Mouse (Mus musculus): ENCODE data around the gene Edn2. TPM values are rescaled to one million over a fixed set of nuclear protein-coding genes. Genes with fewer than 3 reads are reported as not detected.

The Edn2 gene
- polyA plus RNA-seq (2015; fragmentation: Nextera tagmentation; extraction: Ambion mirVana) = 0.15 and 0.22 TPM in 2 replicates

DNA sequence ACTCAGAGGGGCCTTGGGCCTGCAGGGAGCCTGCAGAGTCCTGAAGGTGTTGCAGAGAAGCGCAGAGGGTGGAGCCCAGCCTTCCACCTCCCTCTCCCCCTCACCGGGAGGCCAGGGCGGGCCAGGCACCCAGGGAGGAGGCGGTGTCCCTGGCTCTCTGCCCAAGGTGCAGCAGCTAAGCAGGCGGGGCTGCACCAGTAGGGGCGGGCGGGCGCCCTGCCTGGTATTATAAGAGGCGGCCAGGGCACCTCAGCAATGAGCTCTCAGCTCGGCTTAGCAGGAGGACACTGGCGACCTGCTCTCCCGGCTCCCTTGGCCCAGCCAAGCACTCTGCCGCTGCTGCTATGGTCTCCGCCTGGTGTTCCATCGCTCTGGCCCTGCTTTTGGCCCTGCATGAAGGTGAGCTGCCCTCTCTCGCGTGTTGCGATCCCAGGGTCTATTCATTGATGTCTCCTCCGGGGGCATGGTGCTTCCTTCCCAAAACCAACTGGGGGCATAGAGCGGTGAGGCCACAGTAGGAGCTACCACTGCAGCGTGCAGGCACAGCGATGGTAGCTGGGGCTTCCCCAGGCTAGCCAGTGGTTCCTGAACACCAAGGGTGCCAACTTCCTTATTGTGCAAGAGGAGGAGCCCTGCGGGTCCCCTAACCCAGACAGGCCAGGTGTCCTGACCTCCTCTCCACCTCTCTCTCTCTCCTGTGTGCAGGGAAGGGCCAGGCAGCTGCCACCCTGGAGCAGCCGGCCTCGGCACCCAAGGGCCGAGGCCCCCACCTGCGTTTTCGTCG, at the start of gene Edn2:
Edn2 (plus strand) TSS at position 41 of the 784 bp plus-strand sequence.
- H3K4me3 ChIP-seq = no peak within 1 kb of the TSS
- ATAC-seq (replicated peaks) = no peak
- no peaks in the 10 kb centered on the region for H3K27me3 ChIP-seq (replicated peaks)
- no peak within 1 kb of the TSS for H3K27ac ChIP-seq
- no peaks in the 10 kb centered on the region for H3K9me3 ChIP-seq
- no peaks in the 10 kb centered on the region for H3K36me3 ChIP-seq (replicated peaks)
- peaks cover 5% of the 10 kb centered on the region; the same call in 1 of the 2 replicates for H3K4me1 ChIP-seq
- H3K4me2 ChIP-seq = no peak within 1 kb of the TSS
- WGBS = 44% methylated on average over 29 of the region's 29 CpGs
- no peak within 1 kb of the TSS for H3K9ac ChIP-seq

DNA sequence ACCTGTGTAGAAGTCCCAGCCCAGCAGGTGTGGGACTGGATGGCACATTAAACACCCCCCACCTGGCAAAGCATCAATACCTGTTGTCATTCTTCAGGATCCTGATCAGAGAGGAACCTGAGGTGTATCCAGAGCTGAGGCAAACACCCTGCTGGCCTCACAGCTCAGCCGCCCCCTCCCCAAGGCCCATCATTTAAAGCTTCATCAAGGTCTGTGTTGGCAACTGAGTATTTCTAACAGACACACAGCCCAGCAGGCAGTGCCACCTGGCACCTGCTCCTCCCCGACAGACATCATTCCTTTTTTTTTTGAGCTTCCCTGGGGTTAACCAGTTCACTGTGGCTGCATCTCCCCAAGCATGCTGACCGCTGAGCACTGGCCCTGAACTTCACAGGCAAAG, 45.5 kb upstream of the Edn2 start:
- no peak for ATAC-seq (replicated peaks)
- 90% methylated on average over 3 of the region's 3 CpGs for WGBS
- no peak overlapping the region for H3K4me3 ChIP-seq

DNA sequence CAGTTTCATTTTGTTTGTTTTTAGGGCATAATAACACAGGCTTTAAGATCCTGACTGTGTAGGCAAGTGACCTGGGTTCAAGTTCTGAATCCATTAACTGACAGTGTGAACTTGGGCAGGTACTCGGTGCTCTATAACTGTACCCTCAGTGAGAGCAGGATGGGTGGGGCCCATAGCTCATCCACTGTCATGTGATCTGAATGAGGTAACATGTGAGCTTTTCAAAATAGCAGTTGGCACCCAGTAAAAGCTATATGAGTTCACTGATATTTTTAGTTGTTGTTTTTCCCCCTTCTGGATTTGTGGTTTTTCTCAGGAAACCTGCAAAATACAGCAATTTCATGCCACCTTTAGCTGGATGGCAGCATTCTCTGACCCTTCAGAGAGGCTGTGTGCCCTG, 44.7 kb upstream of the Edn2 start:
- Histone ChIP-seq H3K27ac (no peak overlapping the region), H3K4me3 (no peak overlapping the region), H3K9me3 (no peaks in the 10 kb centered on the region), H3K36me3 (replicated peaks) (no peaks in the 10 kb centered on the region), H3K9ac (no peak overlapping the region), H3K27me3 (replicated peaks) (no peaks in the 10 kb centered on the region), H3K4me1 (no peaks in the 10 kb centered on the region), H3K4me2 (no peak overlapping the region)
- 91% methylated on average over 1 of the region's 1 CpGs for WGBS
- no peak for ATAC-seq (replicated peaks)

More for the DNA sequence above, 45.5 kb upstream of the Edn2 start:
- H3K9ac ChIP-seq = no peak overlapping the region
- no peaks in the 10 kb centered on the region for H3K4me1 ChIP-seq
- no peak overlapping the region for H3K4me2 ChIP-seq
- no peak overlapping the region for H3K27ac ChIP-seq
- H3K27me3 ChIP-seq (replicated peaks) = no peaks in the 10 kb centered on the region
- no peaks in the 10 kb centered on the region for H3K36me3 ChIP-seq (replicated peaks)
- H3K9me3 ChIP-seq = no peaks in the 10 kb centered on the region

DNA sequence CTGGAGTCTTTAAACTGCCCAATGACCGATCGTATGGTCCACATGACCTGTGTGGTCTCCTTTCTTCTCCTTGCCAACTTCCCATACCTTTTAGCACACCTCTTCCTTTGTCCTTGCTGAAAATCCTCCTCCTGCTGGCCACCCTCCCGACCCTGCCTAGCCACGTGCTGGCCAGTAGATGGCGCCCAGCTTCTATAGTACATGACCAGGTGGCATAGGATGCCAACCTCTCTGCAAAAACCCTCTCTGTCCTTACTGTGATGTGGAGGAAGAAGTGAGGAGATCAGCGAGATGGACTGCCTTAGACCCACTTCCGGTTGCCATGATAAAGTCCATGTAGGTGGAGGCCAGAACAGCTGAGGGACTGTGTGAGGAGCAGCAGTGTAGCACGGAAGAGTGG, 40.7 kb upstream of the Edn2 start:
- no peak overlapping the region for H3K9ac ChIP-seq
- H3K27me3 ChIP-seq (replicated peaks) = no peaks in the 10 kb centered on the region
- H3K4me3 ChIP-seq = no peak overlapping the region
- no peak for ATAC-seq (replicated peaks)
- H3K4me1 ChIP-seq = no peaks in the 10 kb centered on the region
- H3K4me2 ChIP-seq = no peak overlapping the region
- WGBS = 35% methylated on average over 8 of the region's 8 CpGs
- H3K36me3 ChIP-seq (replicated peaks) = no peaks in the 10 kb centered on the region
- H3K27ac ChIP-seq = no peak overlapping the region
- H3K9me3 ChIP-seq = no peaks in the 10 kb centered on the region

DNA sequence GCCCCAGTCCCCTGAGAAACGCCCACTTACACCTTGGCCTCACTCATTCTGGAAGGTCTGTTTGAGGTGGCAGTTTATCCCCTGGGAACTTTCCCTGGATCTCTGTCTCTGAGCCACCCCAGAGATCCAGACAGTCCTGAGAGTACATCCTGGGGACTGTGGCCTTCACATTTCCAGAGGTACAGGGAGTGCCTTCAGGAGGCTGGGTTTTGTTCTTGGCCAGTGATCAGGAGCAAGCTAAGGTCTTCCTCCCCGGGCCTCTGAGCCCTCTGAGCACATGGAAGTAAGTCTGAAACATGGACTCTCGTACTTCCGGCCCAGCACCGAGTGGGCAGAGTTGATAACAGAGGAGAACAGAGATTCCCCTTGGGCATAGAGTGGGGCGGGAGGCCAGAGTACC, 36.4 kb upstream of the Edn2 start:
- no peak for ATAC-seq (replicated peaks)
- Histone ChIP-seq H3K27ac (no peak overlapping the region), H3K27me3 (replicated peaks) (no peaks in the 10 kb centered on the region), H3K9ac (no peak overlapping the region), H3K9me3 (no peaks in the 10 kb centered on the region), H3K4me2 (no peak overlapping the region), H3K4me3 (no peak overlapping the region), H3K36me3 (replicated peaks) (no peaks in the 10 kb centered on the region), H3K4me1 (no peaks in the 10 kb centered on the region)
- 78% methylated on average over 6 of the region's 6 CpGs for WGBS

DNA sequence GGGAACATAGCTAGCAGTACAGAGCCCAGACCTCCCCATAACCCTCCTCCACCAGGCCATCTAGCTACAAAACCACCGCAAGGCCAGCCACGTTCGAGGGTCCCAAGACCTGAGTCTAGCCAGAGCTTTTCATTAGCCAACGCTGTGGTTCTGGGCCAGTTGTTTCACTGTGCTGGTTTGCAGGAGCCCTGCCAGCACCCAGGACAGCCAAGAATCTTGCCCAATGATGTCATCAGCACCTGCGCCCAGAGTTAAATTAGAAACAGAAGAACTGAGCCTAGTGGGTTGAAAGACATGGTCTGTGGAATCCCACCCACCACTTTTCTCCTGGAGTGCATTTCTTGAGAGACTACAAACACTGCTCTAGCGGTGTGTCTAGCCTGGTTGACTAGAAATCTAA, 35.0 kb upstream of the Edn2 start:
- H3K4me1 ChIP-seq = no peaks in the 10 kb centered on the region
- 84% methylated on average over 6 of the region's 6 CpGs for WGBS
- no peak overlapping the region for H3K27ac ChIP-seq
- no peak overlapping the region for H3K9ac ChIP-seq
- H3K4me3 ChIP-seq = no peak overlapping the region
- no peak for ATAC-seq (replicated peaks)
- H3K36me3 ChIP-seq (replicated peaks) = no peaks in the 10 kb centered on the region
- H3K9me3 ChIP-seq = no peaks in the 10 kb centered on the region
- H3K27me3 ChIP-seq (replicated peaks) = no peaks in the 10 kb centered on the region
- no peak overlapping the region for H3K4me2 ChIP-seq

DNA sequence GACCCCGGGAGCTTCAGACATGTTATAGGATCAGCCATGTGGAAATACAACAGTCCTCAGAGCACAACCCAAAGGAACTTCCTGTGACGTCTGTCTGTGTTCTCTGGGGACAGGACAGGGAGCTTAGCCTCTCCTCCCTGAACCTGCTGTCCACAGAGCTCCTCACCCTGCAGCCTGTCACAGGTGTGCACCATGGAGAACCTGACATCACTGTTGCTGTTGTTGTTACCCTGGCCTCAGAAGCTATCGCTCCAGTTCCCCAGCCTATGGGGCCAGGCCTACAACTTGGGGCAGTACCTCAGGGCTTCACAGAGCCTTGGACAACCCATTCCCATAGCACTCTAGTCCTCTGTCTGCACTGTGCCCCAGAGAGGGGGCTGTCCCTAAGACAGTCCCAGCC, 33.7 kb upstream of the Edn2 start:
- H3K9ac ChIP-seq = no peak overlapping the region
- no peaks in the 10 kb centered on the region for H3K36me3 ChIP-seq (replicated peaks)
- H3K4me3 ChIP-seq = no peak overlapping the region
- no peak overlapping the region for H3K4me2 ChIP-seq
- 84% methylated on average over 3 of the region's 3 CpGs for WGBS
- H3K9me3 ChIP-seq = no peaks in the 10 kb centered on the region
- no peak for ATAC-seq (replicated peaks)
- no peaks in the 10 kb centered on the region for H3K4me1 ChIP-seq
- no peaks in the 10 kb centered on the region for H3K27me3 ChIP-seq (replicated peaks)
- no peak overlapping the region for H3K27ac ChIP-seq

DNA sequence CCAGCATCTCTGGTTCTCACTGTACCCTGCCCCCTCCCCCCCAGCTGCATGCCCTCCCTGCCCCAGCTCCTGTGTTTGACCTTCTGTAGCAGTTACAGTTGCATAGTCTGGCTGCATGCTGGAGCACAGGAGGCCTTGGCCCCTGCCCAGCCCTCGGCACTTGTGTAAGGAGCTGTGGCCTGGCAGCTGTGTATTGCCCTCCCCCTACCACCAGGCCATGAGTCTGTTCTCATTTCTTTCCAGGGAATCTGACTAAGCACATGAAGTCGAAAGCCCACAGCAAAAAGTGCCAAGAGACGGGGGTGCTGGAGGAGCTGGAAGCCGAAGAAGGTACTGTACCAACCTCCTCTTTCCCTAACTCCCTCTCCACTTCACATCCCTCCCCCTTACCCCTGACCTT, 33.0 kb upstream of the Edn2 start:
- 81% methylated on average over 4 of the region's 4 CpGs for WGBS
- no peaks in the 10 kb centered on the region for H3K36me3 ChIP-seq (replicated peaks)
- H3K27me3 ChIP-seq (replicated peaks) = no peaks in the 10 kb centered on the region
- H3K4me2 ChIP-seq = no peak overlapping the region
- H3K9ac ChIP-seq = no peak overlapping the region
- no peak overlapping the region for H3K4me3 ChIP-seq
- no peaks in the 10 kb centered on the region for H3K9me3 ChIP-seq
- H3K27ac ChIP-seq = no peak overlapping the region
- ATAC-seq (replicated peaks) = no peak
- no peaks in the 10 kb centered on the region for H3K4me1 ChIP-seq

DNA sequence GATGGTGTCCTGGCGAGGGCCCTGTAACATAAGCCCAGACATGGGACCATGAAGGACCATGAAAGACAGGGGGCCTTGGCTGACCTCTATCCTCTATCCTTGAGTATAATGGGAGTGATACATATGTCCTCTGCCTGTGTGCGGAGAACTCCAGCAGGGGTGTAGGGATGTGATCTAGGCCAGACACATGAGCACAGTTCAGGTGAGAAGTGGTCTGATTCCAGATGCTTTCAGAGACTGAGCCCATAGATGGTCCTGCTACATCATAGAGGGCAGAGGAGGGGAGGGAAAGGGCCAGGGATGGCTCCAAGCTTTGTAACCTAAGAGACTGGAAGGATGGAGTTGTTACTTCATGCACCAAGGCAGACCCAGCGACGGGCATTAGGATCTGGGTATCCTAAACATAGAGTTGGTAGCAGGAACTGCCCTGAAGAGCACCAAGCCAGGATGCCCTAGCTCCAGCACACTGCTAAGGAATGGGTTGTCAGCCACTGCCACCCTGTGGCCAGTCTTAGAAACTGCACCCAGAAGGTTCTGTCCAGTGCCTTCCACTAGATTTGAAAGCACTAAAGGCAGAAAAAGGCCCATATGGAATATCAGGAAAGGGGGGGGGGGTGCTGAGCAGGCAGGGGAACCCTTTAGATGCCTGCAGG, 31.6 kb upstream of the Edn2 start:
- H3K27me3 ChIP-seq (replicated peaks) = no peaks in the 10 kb centered on the region
- H3K9ac ChIP-seq = no peak overlapping the region
- H3K36me3 ChIP-seq (replicated peaks) = no peaks in the 10 kb centered on the region
- no peaks in the 10 kb centered on the region for H3K9me3 ChIP-seq
- H3K27ac ChIP-seq = no peak overlapping the region
- no peak overlapping the region for H3K4me2 ChIP-seq
- WGBS = 36% methylated on average over 4 of the region's 4 CpGs
- H3K4me3 ChIP-seq = no peak overlapping the region
- no peaks in the 10 kb centered on the region for H3K4me1 ChIP-seq
- peak; percentile 80 for ATAC-seq (replicated peaks)

DNA sequence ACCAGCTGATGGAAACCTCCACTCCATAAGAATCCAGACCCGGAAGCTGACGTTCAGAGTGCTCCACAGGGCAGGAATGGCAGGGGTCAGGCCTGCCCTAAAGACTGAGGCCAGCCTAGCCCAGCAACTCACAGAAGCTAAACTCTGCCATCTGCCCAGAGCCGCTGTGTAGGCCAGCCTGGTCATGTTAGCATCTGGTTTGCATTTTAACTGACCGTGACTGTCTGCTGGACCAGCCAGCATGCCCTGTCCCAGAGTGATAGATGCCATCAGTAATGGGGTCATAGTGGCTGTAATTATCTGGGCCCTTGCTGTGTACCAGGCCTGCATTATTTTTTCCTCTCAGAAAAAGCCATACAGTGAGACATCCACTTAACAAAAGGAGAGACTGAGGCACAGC, 30.1 kb upstream of the Edn2 start:
- Histone ChIP-seq H3K27ac (no peak overlapping the region), H3K27me3 (replicated peaks) (no peaks in the 10 kb centered on the region), H3K4me2 (no peak overlapping the region), H3K4me1 (no peaks in the 10 kb centered on the region), H3K9me3 (no peaks in the 10 kb centered on the region), H3K9ac (no peak overlapping the region), H3K36me3 (replicated peaks) (no peaks in the 10 kb centered on the region), H3K4me3 (no peak overlapping the region)
- ATAC-seq (replicated peaks) = no peak
- WGBS = 73% methylated on average over 4 of the region's 4 CpGs

DNA sequence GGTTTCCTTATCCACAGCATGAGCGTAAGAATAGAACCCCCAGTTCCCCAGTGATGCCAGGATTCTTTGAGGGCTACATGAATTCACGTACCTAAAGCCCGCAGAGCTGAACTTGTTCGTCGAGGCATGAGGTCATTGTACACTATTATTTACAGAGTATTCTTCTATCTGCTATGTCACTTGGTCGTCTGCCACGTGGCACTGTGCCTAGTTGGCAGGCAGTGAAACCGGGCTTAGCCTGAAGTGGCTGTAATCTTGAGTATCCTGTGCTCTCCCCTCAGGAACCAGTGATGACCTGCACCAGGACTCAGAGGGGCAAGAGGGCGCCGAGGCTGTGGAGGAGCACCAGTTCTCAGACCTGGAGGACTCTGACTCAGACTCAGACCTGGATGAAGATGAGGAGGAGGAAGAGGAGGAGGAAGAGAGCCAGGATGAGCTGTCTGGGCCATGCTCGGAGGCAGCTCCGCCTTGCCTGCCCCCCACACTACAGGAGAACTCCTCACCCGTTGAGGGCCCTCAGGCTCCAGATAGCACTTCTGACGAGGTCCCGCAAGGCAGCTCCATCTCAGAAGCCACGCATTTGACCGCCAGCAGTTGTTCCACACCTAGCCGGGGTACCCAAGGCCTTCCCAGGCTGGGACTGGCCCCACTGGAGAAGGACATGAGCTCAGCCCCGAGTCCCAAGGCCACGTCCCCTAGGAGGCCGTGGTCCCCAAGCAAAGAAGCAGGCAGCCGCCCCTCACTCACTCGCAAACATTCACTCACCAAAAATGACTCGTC, 29.4 kb upstream of the Edn2 start:
- 77% methylated on average over 24 of the region's 24 CpGs for WGBS
- H3K27me3 ChIP-seq (replicated peaks) = no peaks in the 10 kb centered on the region
- H3K27ac ChIP-seq = no peak overlapping the region
- H3K4me2 ChIP-seq = no peak overlapping the region
- H3K4me3 ChIP-seq = no peak overlapping the region
- no peaks in the 10 kb centered on the region for H3K36me3 ChIP-seq (replicated peaks)
- no peak for ATAC-seq (replicated peaks)
- H3K4me1 ChIP-seq = no peaks in the 10 kb centered on the region
- no peak overlapping the region for H3K9ac ChIP-seq
- H3K9me3 ChIP-seq = no peaks in the 10 kb centered on the region

DNA sequence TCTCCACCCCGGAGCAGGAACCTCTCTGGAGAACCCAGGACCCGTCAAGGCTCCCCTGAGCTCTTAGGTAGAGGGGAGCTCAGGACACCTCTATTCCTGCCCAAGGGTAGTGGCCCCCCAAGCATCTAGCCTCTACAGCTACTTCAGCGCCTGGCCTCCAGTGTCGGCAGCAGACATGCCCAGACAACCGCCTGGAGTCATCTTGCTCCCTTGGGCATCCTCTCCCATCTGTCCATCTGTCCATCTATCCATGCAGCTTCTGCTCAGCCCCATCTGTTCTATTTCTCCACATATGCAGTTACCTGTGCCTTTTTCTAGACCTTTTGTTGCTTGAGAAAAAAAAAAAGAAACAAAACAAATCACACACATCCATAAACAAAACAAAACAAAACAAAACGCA, 26.8 kb upstream of the Edn2 start:
- H3K4me1 ChIP-seq = no peaks in the 10 kb centered on the region
- H3K9me3 ChIP-seq = no peaks in the 10 kb centered on the region
- H3K4me3 ChIP-seq = no peak overlapping the region
- H3K4me2 ChIP-seq = no peak overlapping the region
- H3K27ac ChIP-seq = no peak overlapping the region
- H3K36me3 ChIP-seq (replicated peaks) = no peaks in the 10 kb centered on the region
- H3K9ac ChIP-seq = no peak overlapping the region
- no peaks in the 10 kb centered on the region for H3K27me3 ChIP-seq (replicated peaks)
- no peak for ATAC-seq (replicated peaks)
- 73% methylated on average over 6 of the region's 6 CpGs for WGBS
